Mouse (Mus musculus): ENCODE measurements at regions not wholly inside any gene's neighbourhood (a gene's known extent, or its start where the extent isn't known, plus 50 kb on each side); places are given as distances from the start of the nearest gene placed in this dataset.

DNA sequence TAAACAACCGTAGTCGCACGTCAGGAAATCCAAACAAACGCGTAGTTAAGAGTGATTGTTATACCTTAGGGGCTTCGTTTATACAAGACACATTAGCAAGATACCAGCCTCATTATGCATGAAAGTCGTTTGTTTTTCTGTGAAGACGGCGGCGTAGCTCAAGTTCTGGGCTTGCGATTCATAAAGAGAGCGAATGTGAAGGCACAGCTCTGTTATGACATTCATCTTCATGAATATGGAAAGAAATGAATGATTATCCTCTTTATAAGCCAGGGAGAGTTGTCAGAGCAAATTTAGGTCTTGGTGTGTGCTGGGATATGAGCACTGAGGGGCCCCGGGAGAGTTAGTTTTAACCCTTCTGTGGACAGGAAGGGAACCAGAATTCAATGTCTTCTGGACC, 266.4 kb downstream of the Atp23 start:
- no peak for DNase-seq

DNA sequence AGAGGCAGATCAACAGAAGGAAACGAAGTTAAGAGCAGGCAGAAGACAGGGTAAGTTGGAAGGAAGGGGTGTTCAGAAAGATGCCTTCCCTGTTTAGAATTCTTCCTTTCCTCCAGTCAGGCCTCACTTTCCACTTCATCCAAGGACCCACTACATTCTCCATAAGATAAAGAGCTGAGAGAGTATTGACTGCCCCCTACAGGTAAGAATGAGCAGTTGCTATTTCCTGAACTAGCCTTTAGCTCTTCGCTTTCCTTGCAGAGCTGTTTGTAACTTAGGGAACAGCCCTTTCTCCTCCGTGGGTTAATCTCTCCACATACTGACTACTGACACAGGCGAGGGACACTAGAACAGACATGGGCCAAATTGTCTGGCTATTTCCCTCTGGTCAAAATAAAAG, 273.1 kb downstream of the Atp23 start:
- DNase-seq = no peak

GRCm38 (mm10) chr10:126625466-126625865, 275.7 kb downstream of the Atp23 start:
- DNase-seq = peak; percentile 5

- DNase-seq = no peak
Observed at GRCm38 (mm10) chr10:126620802-126621201, 280.4 kb downstream of the Atp23 start.

- no peak for DNase-seq
Observed at GRCm38 (mm10) chr10:126619970-126620369, 281.2 kb downstream of the Atp23 start.

DNA sequence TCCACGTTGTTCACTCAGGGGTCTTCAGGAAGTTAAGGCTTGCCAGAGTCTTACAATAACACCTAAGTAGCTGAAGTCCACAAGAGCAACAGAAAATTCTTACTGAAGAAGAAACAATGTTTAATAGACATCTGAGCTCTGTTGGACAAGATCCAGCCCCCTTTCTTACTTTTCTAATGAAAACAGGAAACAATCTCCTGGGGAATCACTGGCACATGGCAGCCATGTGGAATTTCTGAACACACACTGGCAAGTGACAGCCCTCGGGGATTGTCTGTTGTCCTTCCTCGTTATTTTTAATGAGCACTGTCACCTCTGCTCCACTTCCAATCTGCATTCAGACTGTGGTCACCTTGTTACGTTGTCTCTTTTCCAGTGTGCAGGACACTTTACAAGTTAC, 288.9 kb downstream of the Atp23 start:
- DNase-seq = no peak

DNA sequence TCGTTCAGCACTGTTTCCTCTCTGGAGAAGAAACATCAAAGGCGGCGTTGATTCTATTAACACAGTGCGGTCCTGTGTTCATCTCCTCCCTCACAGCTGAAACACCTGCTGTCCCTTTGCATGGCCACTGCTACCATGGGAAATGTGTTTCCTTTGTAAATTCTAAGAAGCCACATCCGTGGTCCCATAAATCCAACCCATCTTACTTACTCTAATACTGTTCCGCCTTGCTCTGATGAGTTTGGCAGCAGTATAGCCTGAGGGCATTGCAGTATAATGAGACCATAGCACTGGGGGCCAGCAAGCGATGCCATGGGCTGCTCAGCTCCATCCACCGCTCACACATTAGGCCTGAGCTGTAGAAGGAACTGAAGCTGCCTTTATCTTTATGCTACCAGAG, 290.6 kb downstream of the Atp23 start:
- DNase-seq = no peak

DNA sequence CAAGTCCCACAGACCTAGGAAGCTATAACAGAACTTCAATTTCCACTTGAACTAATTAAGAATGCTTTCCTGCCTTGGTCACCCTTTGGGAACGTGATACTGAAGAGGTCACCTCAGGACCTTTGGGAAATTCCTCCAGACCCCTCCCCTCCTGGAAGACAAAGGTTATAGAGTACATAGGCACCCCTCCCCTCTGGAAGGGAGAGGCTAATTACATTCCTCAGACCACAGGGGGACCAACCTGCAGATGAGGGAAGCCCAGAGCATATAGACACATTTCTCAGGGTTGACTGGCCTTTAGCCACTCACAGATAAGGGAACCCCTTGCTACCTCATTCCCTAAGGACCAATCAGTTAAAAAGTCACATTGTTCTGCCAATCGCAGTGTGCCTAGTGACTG, 301.5 kb downstream of the Atp23 start:
- no peak for DNase-seq

- DNase-seq = no peak
Observed at GRCm38 (mm10) chr10:126568155-126568554, 333.0 kb downstream of the Atp23 start.

DNA sequence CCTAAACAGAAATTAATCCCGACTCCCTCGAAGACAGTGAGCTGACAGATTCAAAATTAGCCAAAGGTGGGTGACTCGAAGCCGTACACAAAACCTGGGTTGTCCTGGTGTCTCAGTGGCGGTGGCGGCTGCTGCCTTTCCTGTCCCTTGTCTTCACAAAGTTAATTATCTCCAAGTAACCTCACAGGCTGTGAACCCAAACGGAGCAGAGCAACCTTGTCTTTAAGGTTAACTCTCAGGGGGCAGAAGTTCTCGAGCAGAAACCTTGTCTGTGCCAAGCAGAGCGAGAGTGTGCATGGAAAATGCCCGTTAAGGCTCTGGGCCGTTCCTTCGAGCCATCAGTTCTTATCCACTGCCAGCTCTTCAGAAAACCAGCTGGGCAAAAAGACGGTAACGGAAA, 335.8 kb downstream of the Atp23 start:
- DNase-seq = no peak

DNA sequence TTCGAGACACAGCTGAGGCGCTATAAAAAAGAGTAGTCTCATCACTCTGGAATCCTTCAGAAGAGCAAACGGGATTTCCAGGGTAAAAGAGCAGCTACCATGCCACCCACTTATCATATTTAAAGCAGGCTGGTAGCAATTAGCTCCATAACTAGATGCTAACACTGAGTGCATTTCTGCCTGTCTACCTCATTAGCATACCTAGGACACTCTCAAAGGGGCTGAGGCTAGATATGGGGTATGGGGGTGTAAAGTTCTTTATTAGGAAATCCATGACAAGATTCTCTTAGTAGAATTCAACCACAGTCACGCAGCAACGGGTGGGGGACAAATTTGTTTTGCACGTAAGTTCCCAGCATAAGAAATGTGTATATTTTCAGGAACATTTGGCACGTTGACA, 346.1 kb downstream of the Atp23 start:
- DNase-seq = no peak

DNA sequence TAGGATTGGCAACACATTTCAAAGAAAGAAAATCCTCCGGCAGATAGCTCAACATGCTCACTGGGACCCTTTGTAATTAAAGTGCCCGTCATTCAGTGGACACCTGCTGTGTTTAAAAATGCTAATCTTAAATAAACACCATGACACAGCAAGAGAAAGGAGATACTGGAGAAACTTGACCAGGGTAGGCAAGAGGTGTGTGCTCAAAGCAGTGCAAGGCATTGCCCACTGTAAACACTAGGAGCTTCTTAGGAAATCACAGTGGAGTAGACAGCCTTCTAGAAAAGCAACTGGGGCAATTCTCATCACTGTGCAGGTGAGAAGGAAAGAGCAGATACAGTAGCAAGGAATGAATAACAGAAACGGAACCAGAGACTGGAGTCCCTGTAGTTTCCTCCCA, 369.2 kb downstream of the Atp23 start:
- DNase-seq = no peak

GRCm38 (mm10) chr10:126531368-126531767, 369.8 kb downstream of the Atp23 start:
- no peak for DNase-seq

DNA sequence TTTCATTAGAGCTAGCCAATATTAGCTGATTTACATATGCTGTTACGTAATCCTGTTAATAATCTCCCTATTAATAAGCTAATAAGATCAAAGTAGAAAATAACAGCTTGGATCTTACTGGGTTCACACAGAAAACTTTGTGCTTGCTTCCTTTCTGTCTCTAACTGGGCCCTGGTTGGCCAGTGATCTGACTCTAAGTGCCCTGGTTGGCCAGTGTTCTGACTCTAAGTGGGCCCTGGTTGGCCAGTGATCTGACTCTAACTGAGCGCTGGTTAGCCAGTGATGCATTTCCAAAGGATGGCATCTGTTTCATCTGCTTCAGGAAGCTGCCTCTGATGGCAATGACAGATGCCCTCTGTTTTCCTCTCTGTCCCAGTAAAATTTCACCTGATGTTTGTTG, 372.4 kb downstream of the Atp23 start:
- no peak for DNase-seq

DNA sequence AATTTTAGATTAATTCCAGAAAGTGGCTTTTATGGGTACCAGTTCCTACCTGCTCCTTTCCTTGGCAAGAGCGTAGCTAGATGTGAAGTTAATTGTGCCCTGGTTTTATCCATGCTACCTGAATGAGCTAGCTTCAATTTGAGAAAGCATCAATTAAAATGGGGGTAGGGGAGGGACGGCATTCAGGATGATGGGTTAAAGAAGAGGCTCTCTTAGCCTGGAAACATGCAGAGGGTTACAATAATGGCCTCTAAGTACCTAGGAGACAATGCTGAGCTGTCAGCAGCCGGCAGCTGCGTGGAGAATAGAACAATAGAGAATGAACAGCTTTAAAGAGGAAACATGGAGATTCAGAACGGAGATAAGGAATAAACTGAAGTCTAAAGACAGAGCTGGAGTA, 375.0 kb downstream of the Atp23 start:
- DNase-seq = no peak

GRCm38 (mm10) chr10:126521836-126522815, 379.0 kb downstream of the Atp23 start:
- DNase-seq = peak; percentile 15

GRCm38 (mm10) chr10:126520973-126521372, 380.2 kb downstream of the Atp23 start:
- DNase-seq = no peak

GRCm38 (mm10) chr10:126513185-126513584, 388.0 kb downstream of the Atp23 start:
- DNase-seq = no peak

DNA sequence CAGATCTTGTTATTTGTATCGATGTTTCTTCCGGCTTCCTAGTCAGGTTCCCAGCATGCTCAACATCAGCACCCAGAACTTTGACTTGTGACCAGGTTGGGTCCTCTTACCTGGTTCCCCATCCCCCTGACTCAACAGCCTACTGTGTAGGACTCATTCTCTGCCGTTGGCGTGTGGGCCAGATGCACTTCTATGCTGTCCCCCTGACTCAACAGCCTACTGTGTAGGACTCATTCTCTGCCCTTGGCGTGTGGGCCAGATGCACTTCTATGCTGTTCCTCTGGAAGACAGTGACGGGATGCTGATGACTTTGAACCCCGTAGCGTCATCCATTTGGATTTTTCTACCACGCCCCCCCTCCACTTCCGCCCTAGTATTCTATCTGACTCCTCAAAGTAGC, 389.6 kb downstream of the Atp23 start:
- DNase-seq = peak; percentile 86

GRCm38 (mm10) chr10:126505988-126506387, 395.2 kb downstream of the Atp23 start:
- no peak for DNase-seq

DNA sequence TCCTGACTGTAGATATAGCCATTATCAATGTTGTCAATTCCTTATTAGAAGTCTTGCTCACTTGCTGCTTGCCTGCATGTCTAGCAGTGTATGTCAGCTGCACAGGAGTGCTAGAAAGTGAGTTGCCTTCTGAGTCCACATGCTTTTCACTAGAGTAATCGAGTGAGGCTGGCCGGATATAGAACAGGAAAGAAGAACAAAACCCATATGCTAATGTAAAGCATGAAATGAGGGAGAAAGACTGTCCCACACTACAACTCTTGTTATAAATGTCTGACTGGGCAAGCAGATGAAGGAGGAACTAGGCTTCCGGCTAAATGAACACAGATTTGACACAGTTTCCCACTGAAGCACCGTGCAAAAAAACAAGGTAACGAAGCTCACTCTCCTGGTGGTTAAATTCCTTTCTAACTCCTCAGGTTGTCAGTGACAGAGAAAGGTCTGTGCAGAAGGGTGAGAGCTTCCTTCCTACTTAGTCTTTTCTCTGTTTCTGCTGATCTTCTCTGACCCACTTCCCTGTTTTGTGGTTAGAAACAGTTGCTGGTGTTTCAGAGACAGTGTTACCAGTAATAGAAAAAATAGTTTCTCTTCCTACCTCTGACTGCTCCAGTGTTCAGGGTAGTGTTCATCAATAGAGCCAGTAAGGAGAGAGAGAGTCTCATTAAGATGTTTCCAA, 399.0 kb downstream of the Atp23 start:
- DNase-seq = no peak

DNA sequence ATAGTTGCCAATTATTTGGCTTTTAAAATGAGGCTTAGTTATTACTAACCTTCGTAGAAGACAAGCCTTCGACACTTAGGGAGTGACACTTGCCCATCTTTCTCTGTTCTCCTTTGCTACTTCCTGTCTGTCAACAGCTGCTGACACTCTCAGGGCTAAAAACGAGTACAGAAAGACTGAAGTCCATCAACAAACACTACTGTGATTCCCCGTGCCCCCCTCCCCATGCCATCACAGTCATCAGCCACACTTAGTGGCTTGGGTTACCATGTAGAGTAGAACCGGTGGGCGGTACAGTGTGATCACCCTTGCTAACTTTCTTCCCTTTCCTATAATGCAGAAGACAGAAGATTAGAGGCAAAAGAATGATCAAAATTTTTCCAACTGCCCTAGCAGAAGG, 402.4 kb downstream of the Atp23 start:
- no peak for DNase-seq

- DNase-seq = no peak
Observed at GRCm38 (mm10) chr10:126493734-126494133, 407.4 kb downstream of the Atp23 start.

DNA sequence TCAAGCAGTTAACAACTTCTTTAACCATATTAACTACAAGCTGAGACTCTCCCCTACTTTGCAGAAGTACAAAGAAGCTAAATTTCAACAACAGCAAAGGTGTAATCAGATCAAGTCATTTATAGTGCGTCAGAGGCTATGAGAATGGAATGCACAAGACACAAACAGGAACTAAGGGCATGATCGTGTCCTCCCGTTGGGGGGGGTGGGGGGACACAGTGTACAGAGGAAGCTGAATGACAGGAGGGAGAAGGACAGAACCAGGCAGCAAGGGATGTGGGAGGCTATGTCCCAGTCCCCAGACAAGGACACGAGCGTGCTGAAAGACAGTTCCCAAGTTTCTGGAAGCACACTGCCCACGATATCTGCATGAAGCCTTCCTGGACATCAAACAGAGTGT, 408.9 kb downstream of the Atp23 start:
- DNase-seq = no peak

Measured in adrenal gland, adult 2 months (tissue).